Mouse (Mus musculus): ENCODE results near the gene Ptprm. TPM values are rescaled to one million over a fixed set of nuclear protein-coding genes. Genes with fewer than 3 reads are reported as not detected.

The Ptprm gene
- polyA plus RNA-seq, 1 experiment from 2014 or later: 5.4 TPM

DNA sequence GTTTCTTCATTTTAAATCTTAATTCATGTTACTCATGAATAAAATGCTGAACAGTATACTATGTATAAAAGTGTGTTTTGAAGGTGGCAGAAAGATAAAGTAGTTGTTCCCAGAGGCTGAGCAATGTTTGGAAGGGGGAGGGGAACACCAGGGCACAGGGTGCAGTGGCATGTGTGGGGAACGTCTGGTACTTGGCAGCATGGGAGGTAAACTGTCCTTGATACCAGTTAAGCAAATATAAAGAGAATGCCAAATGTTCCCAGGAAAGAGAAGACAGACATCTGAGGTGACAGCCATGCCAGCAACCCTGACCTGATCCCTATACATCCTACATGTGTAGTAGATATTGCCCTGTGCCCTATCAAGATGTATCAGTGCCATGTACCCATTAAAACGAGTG lies 472.0 kb downstream of the Ptprm start:
- no peaks in the 10 kb centered on the region for H3K9me3 ChIP-seq (ENCODE audit: control insufficient read depth)
- 50% methylated on average over 2 of the region's 2 CpGs for WGBS
- H3K4me3 ChIP-seq (ENCODE audit: low read depth, low read length): no peak overlapping the region
- no peak overlapping the region for H3K27ac ChIP-seq (ENCODE audit: low read depth, low read length)
- ATAC-seq: no peak
- TF ChIP-seq CTCF (IDR thresholded peaks at IDR 0.05; ENCODE audit: low read depth): no peak
- no peaks in the 10 kb centered on the region for H3K36me3 ChIP-seq (ENCODE audit: control insufficient read depth, insufficient read depth)
- no peak overlapping the region for H3K9ac ChIP-seq (ENCODE audit: low read depth, low read length)
- H3K27me3 ChIP-seq (replicated peaks; ENCODE audit: control insufficient read depth, insufficient read depth, low read length): no peaks in the 10 kb centered on the region
- no peak overlapping the region for H3K4me2 ChIP-seq (replicated peaks; ENCODE audit: low read depth)
- H3K4me1 ChIP-seq (replicated peaks; ENCODE audit: control insufficient read depth, insufficient read depth, low read length): no peaks in the 10 kb centered on the region

GRCm38 (mm10) chr17:66880969-66881701 lies 473.1 kb downstream of the Ptprm start:
- TF ChIP-seq CTCF (IDR thresholded peaks at IDR 0.05; ENCODE audit: low read depth): no peak
- peak; percentile 87 for ATAC-seq

GRCm38 (mm10) chr17:66879151-66879550 lies 475.1 kb downstream of the Ptprm start:
- no peaks in the 10 kb centered on the region for H3K9me3 ChIP-seq (ENCODE audit: control insufficient read depth)
- WGBS: 70% methylated on average over 2 of the region's 2 CpGs
- H3K9ac ChIP-seq (ENCODE audit: low read depth, low read length): no peak overlapping the region
- TF ChIP-seq CTCF (IDR thresholded peaks at IDR 0.05; ENCODE audit: low read depth): no peak
- H3K4me3 ChIP-seq (ENCODE audit: low read depth, low read length): no peak overlapping the region
- no peak overlapping the region for H3K4me2 ChIP-seq (replicated peaks; ENCODE audit: low read depth)
- no peaks in the 10 kb centered on the region for H3K36me3 ChIP-seq (ENCODE audit: control insufficient read depth, insufficient read depth)
- no peak for ATAC-seq
- H3K27me3 ChIP-seq (replicated peaks; ENCODE audit: control insufficient read depth, insufficient read depth, low read length): no peaks in the 10 kb centered on the region
- H3K4me1 ChIP-seq (replicated peaks; ENCODE audit: control insufficient read depth, insufficient read depth, low read length): no peaks in the 10 kb centered on the region
- no peak overlapping the region for H3K27ac ChIP-seq (ENCODE audit: low read depth, low read length)

More at GRCm38 (mm10) chr17:66880969-66881701, 473.1 kb downstream of the Ptprm start:
- Histone ChIP-seq H3K4me3 (ENCODE audit: low read depth, low read length) (no peak overlapping the region), H3K9me3 (ENCODE audit: control insufficient read depth) (no peaks in the 10 kb centered on the region), H3K4me1 (replicated peaks; ENCODE audit: control insufficient read depth, insufficient read depth, low read length) (no peaks in the 10 kb centered on the region), H3K27me3 (replicated peaks; ENCODE audit: control insufficient read depth, insufficient read depth, low read length) (no peaks in the 10 kb centered on the region), H3K27ac (ENCODE audit: low read depth, low read length) (no peak overlapping the region), H3K4me2 (replicated peaks; ENCODE audit: low read depth) (no peak overlapping the region), H3K36me3 (ENCODE audit: control insufficient read depth, insufficient read depth) (no peaks in the 10 kb centered on the region), H3K9ac (ENCODE audit: low read depth, low read length) (no peak overlapping the region)
- 54% methylated on average over 9 of the region's 9 CpGs for WGBS

DNA sequence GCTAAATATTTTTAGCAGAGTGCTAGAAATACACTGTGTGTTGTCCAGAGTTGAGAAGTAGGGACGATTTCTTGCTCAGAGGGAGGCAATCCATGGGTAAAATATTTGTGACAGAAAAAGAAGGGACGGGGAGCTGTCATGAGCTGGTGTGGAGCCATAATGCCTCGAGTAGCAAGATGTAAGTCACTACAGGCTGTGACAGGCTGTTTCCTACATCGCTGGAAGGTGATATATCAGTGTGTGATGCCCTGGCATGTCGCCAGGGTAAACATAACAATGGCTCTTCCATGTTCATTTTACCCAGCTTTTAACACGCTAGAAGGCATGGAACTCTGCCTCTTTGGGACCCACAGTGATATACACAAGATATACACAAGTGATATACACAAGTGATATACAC lies 476.7 kb downstream of the Ptprm start:
- H3K4me3 ChIP-seq (ENCODE audit: low read depth, low read length): no peak overlapping the region
- no peaks in the 10 kb centered on the region for H3K4me1 ChIP-seq (replicated peaks; ENCODE audit: control insufficient read depth, insufficient read depth, low read length)
- no peaks in the 10 kb centered on the region for H3K27me3 ChIP-seq (replicated peaks; ENCODE audit: control insufficient read depth, insufficient read depth, low read length)
- WGBS: 51% methylated on average over 6 of the region's 6 CpGs
- no peak for ATAC-seq
- no peaks in the 10 kb centered on the region for H3K36me3 ChIP-seq (ENCODE audit: control insufficient read depth, insufficient read depth)
- no peak overlapping the region for H3K27ac ChIP-seq (ENCODE audit: low read depth, low read length)
- no peak for TF ChIP-seq CTCF (IDR thresholded peaks at IDR 0.05; ENCODE audit: low read depth)
- no peaks in the 10 kb centered on the region for H3K9me3 ChIP-seq (ENCODE audit: control insufficient read depth)
- H3K4me2 ChIP-seq (replicated peaks; ENCODE audit: low read depth): no peak overlapping the region
- no peak overlapping the region for H3K9ac ChIP-seq (ENCODE audit: low read depth, low read length)

GRCm38 (mm10) chr17:66874810-66875209 lies 479.4 kb downstream of the Ptprm start:
- WGBS: 83% methylated on average over 11 of the region's 11 CpGs
- Histone ChIP-seq H3K9ac (ENCODE audit: low read depth, low read length) (no peak overlapping the region), H3K27me3 (replicated peaks; ENCODE audit: control insufficient read depth, insufficient read depth, low read length) (no peaks in the 10 kb centered on the region), H3K4me2 (replicated peaks; ENCODE audit: low read depth) (no peak overlapping the region), H3K4me1 (replicated peaks; ENCODE audit: control insufficient read depth, insufficient read depth, low read length) (no peaks in the 10 kb centered on the region), H3K9me3 (ENCODE audit: control insufficient read depth) (no peaks in the 10 kb centered on the region), H3K4me3 (ENCODE audit: low read depth, low read length) (no peak overlapping the region), H3K36me3 (ENCODE audit: control insufficient read depth, insufficient read depth) (no peaks in the 10 kb centered on the region), H3K27ac (ENCODE audit: low read depth, low read length) (no peak overlapping the region)
- ATAC-seq: no peak
- TF ChIP-seq CTCF (IDR thresholded peaks at IDR 0.05; ENCODE audit: low read depth): no peak

DNA sequence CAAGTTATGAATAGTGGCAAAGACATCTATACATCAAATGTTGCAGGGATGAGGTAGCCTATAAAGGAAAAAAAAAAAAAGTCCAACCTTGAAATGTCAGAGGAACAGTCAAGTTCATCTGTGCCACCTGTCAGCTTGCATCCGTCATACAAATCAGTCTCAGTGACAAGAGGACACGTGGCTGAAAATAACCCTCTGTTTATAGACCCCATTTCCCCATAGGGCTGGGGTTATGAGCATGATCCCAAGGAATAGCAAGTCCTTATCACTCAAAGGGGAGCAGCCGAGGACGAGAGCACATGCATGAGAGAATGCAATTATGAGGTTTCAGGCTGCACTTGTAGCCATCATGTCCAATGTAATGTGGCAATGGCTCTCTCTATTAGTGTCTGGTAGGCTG lies 482.9 kb downstream of the Ptprm start:
- Histone ChIP-seq H3K9ac (ENCODE audit: low read depth, low read length) (no peak overlapping the region), H3K36me3 (ENCODE audit: control insufficient read depth, insufficient read depth) (no peaks in the 10 kb centered on the region), H3K9me3 (ENCODE audit: control insufficient read depth) (no peaks in the 10 kb centered on the region), H3K27ac (ENCODE audit: low read depth, low read length) (no peak overlapping the region), H3K27me3 (replicated peaks; ENCODE audit: control insufficient read depth, insufficient read depth, low read length) (no peaks in the 10 kb centered on the region), H3K4me2 (replicated peaks; ENCODE audit: low read depth) (no peak overlapping the region), H3K4me1 (replicated peaks; ENCODE audit: control insufficient read depth, insufficient read depth, low read length) (no peaks in the 10 kb centered on the region), H3K4me3 (ENCODE audit: low read depth, low read length) (no peak overlapping the region)
- ATAC-seq: no peak
- WGBS: 73% methylated on average over 4 of the region's 4 CpGs
- no peak for TF ChIP-seq CTCF (IDR thresholded peaks at IDR 0.05; ENCODE audit: low read depth)
